ENCODE assay signal across 9 mouse cellular contexts in the genomic region with DNA sequence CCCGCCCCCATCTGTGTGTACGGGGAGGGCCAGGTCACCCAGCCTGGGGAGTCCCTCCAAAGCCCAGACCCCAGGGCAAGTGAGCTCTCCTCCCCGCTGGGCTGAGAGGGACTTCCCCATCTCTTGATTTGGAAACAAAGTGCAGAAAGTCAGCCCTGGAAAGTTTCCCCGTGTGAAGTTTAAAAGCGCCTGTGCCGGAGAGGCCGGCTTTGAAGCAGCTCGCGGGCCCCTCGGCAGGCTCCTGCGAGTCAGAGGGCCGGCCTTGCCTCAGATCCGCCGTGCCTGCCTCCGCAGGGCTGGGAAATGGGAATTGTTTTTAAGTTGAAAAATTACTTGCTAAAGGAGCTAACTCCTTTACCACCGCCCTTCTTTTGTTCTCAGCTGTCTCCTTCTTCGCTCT. TPM values are rescaled to one million over a fixed set of nuclear protein-coding genes. Genes with fewer than 3 reads are reported as not detected.
DNase-seq lines count a peak whose midpoint lies in the region; ATAC-seq and TF ChIP-seq lines count a peak whose summit lies in the region.
"Had no signal": no experiment of that assay in that cellular context is flagged by ENCODE, and none has a peak within 500 bp of the region (broad histone marks: within the 10 kb centered on the region; RNA-seq: fewer than 3 reads in every experiment).

No protein-coding gene starts in this region.

- H3K27me3 ChIP-seq in heart, embryonic 14.5 days (ENCODE audit: control insufficient read depth, insufficient read depth, low read length): peaks cover 88% of the 10 kb centered on the region
- H3K27me3 ChIP-seq in midbrain, embryonic 10.5 days (ENCODE audit: low read depth, poor library complexity, severe bottlenecking): peaks cover 98% of the 10 kb centered on the region
- peaks cover 31% of the 10 kb centered on the region for H3K27me3 ChIP-seq in thymus, adult 2 months (ENCODE audit: control insufficient read depth, insufficient read depth, low read length)

- peak overlapping the region in 1 of 2 experiments; percentile 11; a peak in 1 of 4 replicates for H3K4me3 ChIP-seq in heart, embryonic 14.5 days (ENCODE audit: control insufficient read depth in 1 of 2, insufficient read depth in 1 of 2, low read depth in 1 of 2, low read length in 2 of 2)
- H3K4me3 ChIP-seq in bone marrow macrophage, adult 2 months (ENCODE audit: insufficient read depth, low read length): peak overlapping the region; percentile 15; the same call in 1 of the 2 replicates
- H3K4me3 ChIP-seq in midbrain, embryonic 10.5 days: peak overlapping the region; percentile 36
- H3K4me3 ChIP-seq in thymus, adult 2 months (ENCODE audit: control insufficient read depth, insufficient read depth, low read length): no peak overlapping the region
- H3K4me3 ChIP-seq: neural tube, embryonic 13.5 days had no signal

- H3K4me1 ChIP-seq in heart, embryonic 14.5 days (ENCODE audit: control insufficient read depth in 2 of 2, insufficient read depth in 2 of 2, low read length in 2 of 2): peaks cover 2 to 11% of the 10 kb centered on the region in 2 experiments; a peak in 3 of 4 replicates
- H3K4me1 ChIP-seq in bone marrow macrophage, adult 2 months (ENCODE audit: control insufficient read depth, insufficient read depth, low read length): no peaks in the 10 kb centered on the region; the same call in 1 of the 2 replicates
- H3K4me1 ChIP-seq in midbrain, embryonic 10.5 days: peaks cover 32% of the 10 kb centered on the region
- peaks cover 7% of the 10 kb centered on the region for H3K4me1 ChIP-seq in thymus, adult 2 months (replicated peaks; ENCODE audit: control insufficient read depth, insufficient read depth, low read length)

- no peak overlapping the region for H3K27ac ChIP-seq in heart, embryonic 14.5 days (replicated peaks in 1 of 2; ENCODE audit: control insufficient read depth in 1 of 2, insufficient read depth in 1 of 2, low read depth in 2 of 2, low read length in 2 of 2)
- H3K27ac ChIP-seq in bone marrow macrophage, adult 2 months (ENCODE audit: insufficient read depth, low read depth, low read length): no peak overlapping the region
- 0 out of 2 replicates have a peak overlapping the region, but pooled peaks have one; percentile 9 for H3K27ac ChIP-seq in midbrain, embryonic 10.5 days (replicated peaks)
- no peak overlapping the region for H3K27ac ChIP-seq in thymus, adult 2 months (ENCODE audit: control insufficient read depth, insufficient read depth, low read length)
- H3K27ac ChIP-seq: neural tube, embryonic 13.5 days had no signal

- 4% methylated on average over 17 of the region's 17 CpGs for WGBS in heart, embryonic 14.5 days
- WGBS in midbrain, embryonic 10.5 days: under 1% methylated on average over 17 of the region's 17 CpGs
- WGBS in thymus, adult 2 months: 6% methylated on average over 17 of the region's 17 CpGs

- no peak overlapping the region for H3K9ac ChIP-seq in heart, embryonic 14.5 days (ENCODE audit: low read length)
- H3K9ac ChIP-seq: neural tube, embryonic 13.5 days had no signal

- peak overlapping the region; percentile 29 for H3K4me2 ChIP-seq in heart, embryonic 14.5 days (ENCODE audit: low read length)
- H3K4me2 ChIP-seq: neural tube, embryonic 13.5 days had no signal

- H3K36me3 ChIP-seq in heart, embryonic 14.5 days (ENCODE audit: control insufficient read depth, insufficient read depth, low read length): no peaks in the 10 kb centered on the region
- no peaks in the 10 kb centered on the region for H3K36me3 ChIP-seq in midbrain, embryonic 10.5 days
- no peaks in the 10 kb centered on the region for H3K36me3 ChIP-seq in thymus, adult 2 months (ENCODE audit: control insufficient read depth, insufficient read depth, low read length)
- H3K36me3 ChIP-seq: neural tube, embryonic 13.5 days had no signal

- no peak for TF ChIP-seq POLR2A in bone marrow macrophage, adult 2 months (IDR thresholded peaks at IDR 0.05; ENCODE audit: borderline replicate concordance, low read depth, low read length)
- TF ChIP-seq POLR2A in thymus, adult 2 months (IDR thresholded peaks at IDR 0.05; ENCODE audit: control insufficient read depth, extremely low read depth, insufficient read depth, low read length, poor library complexity): no peak

- ATAC-seq in heart, embryonic 14.5 days (ENCODE audit: insufficient number of reproducible peaks, insufficient read depth, low FRiP score, low read depth): no peak
- ATAC-seq in granulocyte monocyte progenitor cell, adult 5-6 weeks (replicated peaks; ENCODE audit: poor library complexity, severe bottlenecking): peak; percentile 58

- H3K9me3 ChIP-seq in heart, embryonic 14.5 days (ENCODE audit: control insufficient read depth, low read length): no peaks in the 10 kb centered on the region
- H3K9me3 ChIP-seq in midbrain, embryonic 10.5 days (replicated peaks): no peaks in the 10 kb centered on the region
- H3K9me3 ChIP-seq: neural tube, embryonic 13.5 days had no signal

- no peak for DNase-seq in heart, adult 9 months (ENCODE audit: low spot score in 2 of 2)
- DNase-seq in midbrain, embryonic 10.5 days (ENCODE audit: low spot score): peak; percentile 66
- no peak for DNase-seq in cerebellum, postnatal 4 days (ENCODE audit: low spot score in 2 of 2)
- no peak for DNase-seq in gastrocnemius, adult 18-20 months (ENCODE audit: low spot score)
- DNase-seq in thymus, adult 2 months: no peak

- TF ChIP-seq CTCF in bone marrow macrophage, adult 2 months (IDR thresholded peaks at IDR 0.05; ENCODE audit: low read depth, low read length): no peak
- TF ChIP-seq CTCF in thymus, adult 2 months (IDR thresholded peaks at IDR 0.05; ENCODE audit: borderline replicate concordance, control insufficient read depth, extremely low read depth, insufficient read depth, low read length, poor library complexity): no peak

RNA-seq across cellular contexts. Expression of a gene that starts 2.5 kb away (rescaled TPM):
- polyA plus RNA-seq in heart, embryonic 14.5 days (2014; fragmentation: Nextera tagmentation; extraction: Ambion mirVana): 0.43 TPM in 1 of 2 replicates, not detected in the other
- polyA plus RNA-seq in bone marrow macrophage, adult 2 months (2012; ENCODE audit: insufficient read depth, insufficient read length, missing spikeins): 0.32 TPM in 1 of 2 replicates, not detected in the other
- total RNA-seq in granulocyte monocyte progenitor cell, adult 5-6 weeks (2014; fragmentation: Nextera tagmentation): not detected in 2 replicates
- not detected in 2 replicates for total RNA-seq in granulocyte monocyte progenitor cell, adult 5-6 weeks (2017)
- 23.3 and 29.0 TPM in 2 replicates for polyA plus RNA-seq in midbrain, embryonic 10.5 days (2016; fragmentation: Nextera tagmentation; extraction: Ambion mirVana)
- not detected for total RNA-seq in gastrocnemius, adult 18-20 months (2021)
- polyA plus RNA-seq in thymus, adult 2 months (2012; rRNA removed): 2.5 and 4.7 TPM in 2 replicates

RNA-seq across cellular contexts. Expression of a gene that starts 49.4 kb away (rescaled TPM):
- 9.2 and 12.1 TPM in 2 replicates for polyA plus RNA-seq in heart, embryonic 14.5 days (2014; fragmentation: Nextera tagmentation; extraction: Ambion mirVana)
- polyA plus RNA-seq in bone marrow macrophage, adult 2 months (2012; ENCODE audit: insufficient read depth, insufficient read length, missing spikeins): 73.7 and 78.8 TPM in 2 replicates
- total RNA-seq in granulocyte monocyte progenitor cell, adult 5-6 weeks (2014; fragmentation: Nextera tagmentation): 29.8 and 42.6 TPM in 2 replicates
- 15.8 and 23.0 TPM in 2 replicates for total RNA-seq in granulocyte monocyte progenitor cell, adult 5-6 weeks (2017)
- polyA plus RNA-seq in midbrain, embryonic 10.5 days (2016; fragmentation: Nextera tagmentation; extraction: Ambion mirVana): 10.1 and 13.3 TPM in 2 replicates
- total RNA-seq in gastrocnemius, adult 18-20 months (2021): 10 to 100 TPM; 27.7 to 27.9 TPM
- 35.9 and 39.6 TPM in 2 replicates for polyA plus RNA-seq in thymus, adult 2 months (2012; rRNA removed)
